Mouse (Mus musculus): ENCODE results near the gene Capn8. TPM values are rescaled to one million over a fixed set of nuclear protein-coding genes. Genes with fewer than 3 reads are reported as not detected.
"Not testable (repeated sequence)": the region's sequence is repeated elsewhere in the genome, so short reads cannot be mapped to it uniquely, and the experiment has no call there.

Gene Capn8
- polyA plus RNA-seq, 1 experiment from 2014 or later, result 0.05 TPM

DNA sequence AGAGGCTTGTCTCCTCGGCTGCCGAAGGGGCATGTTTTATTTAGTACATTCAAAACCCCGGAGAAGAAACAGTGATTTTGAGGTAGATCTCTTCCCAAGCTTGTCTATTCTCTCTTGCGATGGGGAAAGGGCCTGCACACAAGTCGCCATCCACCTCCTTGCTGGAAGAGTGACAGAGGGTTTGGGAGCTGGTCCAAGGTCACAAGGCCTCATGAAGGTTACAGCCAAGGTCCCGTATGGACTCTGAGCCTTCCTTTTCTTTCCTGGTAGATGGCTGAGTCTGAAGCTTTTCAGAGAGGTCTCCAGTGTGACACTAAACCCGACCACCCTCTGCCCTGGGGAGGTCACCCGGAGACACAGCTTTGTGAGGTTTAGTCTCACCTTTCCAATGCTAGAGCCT is 56.4 kb downstream of the Capn8 start:
- no peaks in the 10 kb centered on the region for H3K4me1 ChIP-seq (ENCODE audit: control insufficient read depth, low read depth, low read length)
- H3K36me3 ChIP-seq (ENCODE audit: control insufficient read depth, insufficient read depth), result no peaks in the 10 kb centered on the region
- no peak overlapping the region for H3K4me3 ChIP-seq (ENCODE audit: low read depth, low read length)
- ATAC-seq (ENCODE audit: low read depth), result no peak
- WGBS (ENCODE audit: insufficient replicate concordance), result 73% methylated on average over 8 of the region's 8 CpGs
- H3K27me3 ChIP-seq (ENCODE audit: control insufficient read depth, insufficient read depth, low read depth, low read length), result no peaks in the 10 kb centered on the region
- H3K4me2 ChIP-seq (ENCODE audit: low read depth, low read length), result no peak overlapping the region
- H3K9me3 ChIP-seq (replicated peaks; ENCODE audit: control insufficient read depth, low read length), result no peaks in the 10 kb centered on the region
- no peak overlapping the region for H3K27ac ChIP-seq (ENCODE audit: low read length)
- no peak overlapping the region for H3K9ac ChIP-seq (ENCODE audit: low read depth, low read length)

- H3K27ac ChIP-seq (ENCODE audit: low read length), result no peak overlapping the region
- H3K9ac ChIP-seq (ENCODE audit: low read depth, low read length), result no peak overlapping the region
- H3K4me3 ChIP-seq (ENCODE audit: low read depth, low read length), result no peak overlapping the region
Measured at GRCm38 (mm10) chr1:182626197-182626596, 61.4 kb downstream of the Capn8 start.

DNA sequence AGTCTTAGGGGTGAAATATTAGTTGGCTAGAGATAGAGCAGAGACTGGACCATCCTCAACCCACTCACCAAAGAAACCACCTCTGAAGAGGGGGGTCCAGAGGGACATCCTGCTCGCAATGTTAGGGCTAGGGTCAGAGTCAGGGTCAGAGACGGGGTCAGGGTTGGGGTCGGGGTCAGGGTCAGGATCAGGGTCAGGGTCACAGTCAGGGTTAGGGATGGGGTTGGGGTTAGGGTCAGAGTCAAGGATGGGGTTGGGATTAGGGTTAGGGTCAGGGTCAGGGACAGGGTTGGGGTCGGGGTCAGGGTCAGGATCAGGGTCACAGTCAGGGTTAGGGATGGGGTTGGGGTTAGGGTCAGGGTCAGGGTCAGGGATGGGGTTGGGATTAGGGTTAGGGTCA is 64.4 kb downstream of the Capn8 start:
- 72% methylated on average over 4 of the region's 4 CpGs for WGBS (ENCODE audit: insufficient replicate concordance)

More at GRCm38 (mm10) chr1:182626197-182626596, 61.4 kb downstream of the Capn8 start:
- H3K27me3 ChIP-seq (ENCODE audit: control insufficient read depth, insufficient read depth, low read depth, low read length), result no peaks in the 10 kb centered on the region
- H3K36me3 ChIP-seq (ENCODE audit: control insufficient read depth, insufficient read depth), result no peaks in the 10 kb centered on the region
- no peaks in the 10 kb centered on the region for H3K9me3 ChIP-seq (replicated peaks; ENCODE audit: control insufficient read depth, low read length)
- ATAC-seq (ENCODE audit: low read depth), result no peak
- no peak overlapping the region for H3K4me2 ChIP-seq (ENCODE audit: low read depth, low read length)
- 64% methylated on average over 1 of the region's 1 CpGs for WGBS (ENCODE audit: insufficient replicate concordance)
- H3K4me1 ChIP-seq (ENCODE audit: control insufficient read depth, low read depth, low read length), result no peaks in the 10 kb centered on the region

GRCm38 (mm10) chr1:182633712-182634294 is 69.0 kb downstream of the Capn8 start:
- H3K9me3 ChIP-seq (replicated peaks; ENCODE audit: control insufficient read depth, low read length), result no peaks in the 10 kb centered on the region
- H3K4me1 ChIP-seq (ENCODE audit: control insufficient read depth, low read depth, low read length), result peaks cover 3% of the 10 kb centered on the region
- H3K27ac ChIP-seq (ENCODE audit: low read length), result no peak overlapping the region
- 21% methylated on average over 12 of the region's 12 CpGs for WGBS (ENCODE audit: insufficient replicate concordance)
- peak; percentile 71 for ATAC-seq (ENCODE audit: low read depth)
- no peak overlapping the region for H3K4me3 ChIP-seq (ENCODE audit: low read depth, low read length)
- H3K4me2 ChIP-seq (ENCODE audit: low read depth, low read length), result no peak overlapping the region
- no peaks in the 10 kb centered on the region for H3K36me3 ChIP-seq (ENCODE audit: control insufficient read depth, insufficient read depth)
- H3K9ac ChIP-seq (ENCODE audit: low read depth, low read length), result no peak overlapping the region
- H3K27me3 ChIP-seq (ENCODE audit: control insufficient read depth, insufficient read depth, low read depth, low read length), result no peaks in the 10 kb centered on the region

More for the DNA sequence above, 64.4 kb downstream of the Capn8 start:
- H3K27me3 ChIP-seq (ENCODE audit: control insufficient read depth, insufficient read depth, low read depth, low read length), result no peaks in the 10 kb centered on the region
- H3K4me1 ChIP-seq (ENCODE audit: control insufficient read depth, low read depth, low read length), result peaks cover 3% of the 10 kb centered on the region
- H3K9ac ChIP-seq (ENCODE audit: low read depth, low read length), result no peak overlapping the region
- H3K4me2 ChIP-seq (ENCODE audit: low read depth, low read length), result no peak overlapping the region
- H3K36me3 ChIP-seq (ENCODE audit: control insufficient read depth, insufficient read depth), result no peaks in the 10 kb centered on the region
- H3K4me3 ChIP-seq (ENCODE audit: low read depth, low read length), result no peak overlapping the region
- H3K27ac ChIP-seq (ENCODE audit: low read length), result no peak overlapping the region
- no peaks in the 10 kb centered on the region for H3K9me3 ChIP-seq (replicated peaks; ENCODE audit: control insufficient read depth, low read length)
- no peak for ATAC-seq (ENCODE audit: low read depth)

- Histone ChIP-seq H3K27ac (ENCODE audit: low read length) (no peak overlapping the region), H3K9ac (ENCODE audit: low read depth, low read length) (no peak overlapping the region), H3K36me3 (ENCODE audit: control insufficient read depth, insufficient read depth) (no peaks in the 10 kb centered on the region), H3K4me1 (ENCODE audit: control insufficient read depth, low read depth, low read length) (no peaks in the 10 kb centered on the region), H3K27me3 (ENCODE audit: control insufficient read depth, insufficient read depth, low read depth, low read length) (no peaks in the 10 kb centered on the region), H3K9me3 (replicated peaks; ENCODE audit: control insufficient read depth, low read length) (no peaks in the 10 kb centered on the region), H3K4me3 (ENCODE audit: low read depth, low read length) (no peak overlapping the region), H3K4me2 (ENCODE audit: low read depth, low read length) (no peak overlapping the region)
- no peak for ATAC-seq (ENCODE audit: low read depth)
- 54% methylated on average over 7 of the region's 7 CpGs for WGBS (ENCODE audit: insufficient replicate concordance)
Measured at GRCm38 (mm10) chr1:182639016-182639415, 74.2 kb downstream of the Capn8 start.

DNA sequence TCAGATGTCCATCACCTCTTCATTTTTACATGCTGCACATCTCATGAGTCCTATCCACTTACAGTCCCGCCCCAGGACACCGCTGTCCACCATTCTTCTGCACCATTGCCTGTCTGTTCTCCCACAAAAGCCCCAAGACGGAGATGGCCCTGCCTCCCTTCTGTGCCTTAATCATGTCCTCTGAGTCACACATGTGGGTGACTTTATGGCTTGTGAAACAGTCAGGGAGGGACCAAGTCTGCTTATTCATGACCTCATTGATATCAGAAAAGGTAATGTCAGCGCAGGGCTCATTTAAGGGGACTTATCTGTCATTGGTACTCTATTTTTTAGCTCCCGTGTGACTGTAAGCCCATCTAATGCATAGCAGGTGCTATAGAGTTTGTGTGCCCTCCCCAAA is 74.6 kb downstream of the Capn8 start:
- Histone ChIP-seq H3K9me3 (replicated peaks; ENCODE audit: control insufficient read depth, low read length) (no peaks in the 10 kb centered on the region), H3K9ac (ENCODE audit: low read depth, low read length) (no peak overlapping the region), H3K27ac (ENCODE audit: low read length) (no peak overlapping the region), H3K27me3 (ENCODE audit: control insufficient read depth, insufficient read depth, low read depth, low read length) (no peaks in the 10 kb centered on the region), H3K36me3 (ENCODE audit: control insufficient read depth, insufficient read depth) (no peaks in the 10 kb centered on the region), H3K4me1 (ENCODE audit: control insufficient read depth, low read depth, low read length) (no peaks in the 10 kb centered on the region), H3K4me2 (ENCODE audit: low read depth, low read length) (no peak overlapping the region), H3K4me3 (ENCODE audit: low read depth, low read length) (no peak overlapping the region)
- ATAC-seq (ENCODE audit: low read depth), result no peak
- WGBS (ENCODE audit: insufficient replicate concordance), result 67% methylated on average over 5 of the region's 5 CpGs

DNA sequence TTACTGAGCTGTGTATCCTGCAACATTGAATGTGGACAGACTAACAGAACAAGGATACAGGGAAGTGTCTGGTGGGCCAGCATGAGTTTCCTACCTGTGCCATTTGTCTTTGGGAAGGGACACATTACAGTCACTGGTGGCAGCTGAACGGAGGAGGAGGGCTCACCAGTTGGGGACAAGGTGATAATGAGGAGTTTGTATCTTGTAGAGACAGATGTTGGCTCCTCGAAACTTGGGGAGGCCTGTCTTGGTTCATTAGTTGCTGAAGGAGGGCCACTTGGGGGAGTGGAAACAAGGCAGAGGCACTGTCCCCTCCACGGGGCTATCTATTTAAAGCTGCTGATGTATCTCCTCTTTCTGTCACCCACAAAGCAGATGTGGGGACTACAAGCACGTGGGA is 75.3 kb downstream of the Capn8 start:
- ATAC-seq (ENCODE audit: low read depth), result peak; percentile 32; the same call in 1 of the 2 replicates
- WGBS (ENCODE audit: insufficient replicate concordance), result 27% methylated on average over 4 of the region's 4 CpGs

DNA sequence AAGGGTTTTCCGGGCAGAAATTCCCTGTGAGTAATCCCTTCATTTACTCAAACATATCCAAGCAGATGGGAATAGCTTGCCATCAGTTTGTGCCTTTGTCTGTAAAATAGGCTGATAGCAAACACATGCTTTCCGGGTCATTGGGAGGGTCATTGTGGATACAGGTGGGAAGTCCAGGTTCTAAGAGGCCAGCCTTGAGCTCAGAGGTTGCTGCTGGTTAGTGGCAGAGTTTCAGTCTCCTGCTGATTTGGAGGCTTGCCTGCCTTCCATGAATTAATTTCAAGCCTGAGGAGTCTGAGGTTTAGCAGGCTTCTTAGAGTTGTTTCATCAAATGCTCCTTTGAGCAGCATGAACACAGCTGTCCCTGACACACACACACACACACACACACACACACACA is 78.0 kb downstream of the Capn8 start:
- Histone ChIP-seq H3K36me3 (ENCODE audit: control insufficient read depth, insufficient read depth) (no peaks in the 10 kb centered on the region), H3K27me3 (ENCODE audit: control insufficient read depth, insufficient read depth, low read depth, low read length) (no peaks in the 10 kb centered on the region), H3K9me3 (replicated peaks; ENCODE audit: control insufficient read depth, low read length) (no peaks in the 10 kb centered on the region), H3K27ac (ENCODE audit: low read length) (no peak overlapping the region), H3K4me1 (ENCODE audit: control insufficient read depth, low read depth, low read length) (no peaks in the 10 kb centered on the region), H3K4me3 (ENCODE audit: low read depth, low read length) (no peak overlapping the region), H3K9ac (ENCODE audit: low read depth, low read length) (no peak overlapping the region), H3K4me2 (ENCODE audit: low read depth, low read length) (no peak overlapping the region)
- no peak for ATAC-seq (ENCODE audit: low read depth)
- 53% methylated on average over 2 of the region's 2 CpGs for WGBS (ENCODE audit: insufficient replicate concordance)

More for the DNA sequence above, 75.3 kb downstream of the Capn8 start:
- no peaks in the 10 kb centered on the region for H3K9me3 ChIP-seq (replicated peaks; ENCODE audit: control insufficient read depth, low read length)
- no peak overlapping the region for H3K4me3 ChIP-seq (ENCODE audit: low read depth, low read length)
- no peak overlapping the region for H3K4me2 ChIP-seq (ENCODE audit: low read depth, low read length)
- H3K4me1 ChIP-seq (ENCODE audit: control insufficient read depth, low read depth, low read length), result no peaks in the 10 kb centered on the region
- H3K27ac ChIP-seq (ENCODE audit: low read length), result no peak overlapping the region
- H3K9ac ChIP-seq (ENCODE audit: low read depth, low read length), result no peak overlapping the region
- H3K36me3 ChIP-seq (ENCODE audit: control insufficient read depth, insufficient read depth), result no peaks in the 10 kb centered on the region
- H3K27me3 ChIP-seq (ENCODE audit: control insufficient read depth, insufficient read depth, low read depth, low read length), result no peaks in the 10 kb centered on the region

DNA sequence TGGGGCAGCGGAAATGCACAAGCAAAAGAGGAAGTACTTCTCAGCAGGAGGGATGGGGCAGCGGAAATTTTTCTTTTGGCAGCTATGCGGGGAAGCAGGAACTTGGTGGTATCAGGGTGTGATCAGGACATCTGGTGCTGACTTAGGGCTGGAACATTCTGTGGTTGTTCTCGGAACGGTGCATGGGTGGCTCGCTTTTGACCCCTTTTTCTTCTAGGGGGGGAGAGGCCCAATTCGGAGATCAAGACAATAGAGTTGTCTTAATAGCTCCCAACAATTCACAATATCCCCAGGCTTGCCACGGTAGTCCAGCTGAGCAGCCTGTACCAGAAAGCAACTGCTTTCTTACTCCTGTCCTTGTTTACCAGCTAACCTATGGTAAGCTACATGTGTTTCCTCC is 79.6 kb downstream of the Capn8 start:
- ATAC-seq (ENCODE audit: low read depth), result not testable (repeated sequence)
- WGBS (ENCODE audit: insufficient replicate concordance), result 78% methylated on average over 8 of the region's 8 CpGs

More for the DNA sequence above, 79.6 kb downstream of the Capn8 start:
- H3K27me3 ChIP-seq (ENCODE audit: control insufficient read depth, insufficient read depth, low read depth, low read length); H3K9me3 ChIP-seq (replicated peaks; ENCODE audit: control insufficient read depth, low read length); H3K27ac ChIP-seq (ENCODE audit: low read length); H3K9ac ChIP-seq (ENCODE audit: low read depth, low read length); H3K4me1 ChIP-seq (ENCODE audit: control insufficient read depth, low read depth, low read length); H3K4me2 ChIP-seq (ENCODE audit: low read depth, low read length); H3K4me3 ChIP-seq (ENCODE audit: low read depth, low read length); H3K36me3 ChIP-seq (ENCODE audit: control insufficient read depth, insufficient read depth): not testable (repeated sequence)

All from liver, embryonic 16.5 days (tissue).